Mouse (Mus musculus) hindbrain, embryonic 16.5 days (tissue): Measurements from ENCODE around the gene Cemip2. TPM values are rescaled to one million over a fixed set of nuclear protein-coding genes. Genes with fewer than 3 reads are reported as not detected.

Source experiments
- ATAC-seq: fragments of 200-750 bp; cut with Nextera tagmentation; 2 replicates; pipeline ENCODE4 v1.8.0; 2017; ENCODE audit warnings: moderate TSS enrichment, moderate library complexity
- H3K27ac ChIP-seq: fragments of 300-500 bp; sonication (generic); 2 replicates; pipeline ENCODE4 v1.5.1; 2014; ENCODE audit warnings: low read depth, mild to moderate bottlenecking, control low read depth, low read length, moderate library complexity
- H3K27me3 ChIP-seq: fragments of 300-500 bp; sonication (generic); replicated peaks from 2 replicates; pipeline ENCODE4 v1.6.1; 2014; ENCODE audit warnings: low read length; ENCODE audit not compliant: control insufficient read depth, insufficient read depth
- H3K36me3 ChIP-seq: fragments of 300-500 bp; sonication (generic); 2 replicates; pipeline ENCODE4 v1.6.1; 2014; ENCODE audit warnings: mild to moderate bottlenecking, low read length, moderate library complexity, mixed read lengths; ENCODE audit not compliant: control insufficient read depth, insufficient read depth
- H3K4me1 ChIP-seq: fragments of 300-500 bp; sonication (generic); 2 replicates; pipeline ENCODE4 v1.6.1; 2014; ENCODE audit warnings: low read depth, low read length; ENCODE audit not compliant: control insufficient read depth, insufficient read depth
- H3K4me2 ChIP-seq: fragments of 300-500 bp; sonication (generic); 2 replicates; pipeline ENCODE4 v1.6.1; 2014; ENCODE audit warnings: mild to moderate bottlenecking, low read length, control low read depth, moderate library complexity
- H3K4me3 ChIP-seq: fragments of 300-500 bp; sonication (generic); 2 replicates; pipeline ENCODE4 v1.5.1; 2014; ENCODE audit warnings: mild to moderate bottlenecking, low read length, control low read depth, moderate library complexity
- H3K9ac ChIP-seq: fragments of 300-500 bp; sonication (generic); 2 replicates; pipeline ENCODE4 v1.6.1; 2014; ENCODE audit warnings: low read depth, mild to moderate bottlenecking, control low read depth, low read length, moderate library complexity
- H3K9me3 ChIP-seq: fragments of 300-500 bp; sonication (generic); 2 replicates; pipeline ENCODE4 v1.6.1; 2014; ENCODE audit warnings: mild to moderate bottlenecking, low read length, moderate library complexity; ENCODE audit not compliant: control insufficient read depth
- WGBS: fragments of 180-500 bp; shearing (Covaris S2); extraction: QIAGEN DNeasy Blood & Tissue Kit; methylation state at CpG from one replicate; pipeline ENCODE4 v1.1.7; 2014; 5-methylcytosine and 5-hydroxymethylcytosine counted together
- polyA plus RNA-seq: library from polyadenylated mRNA; unstranded; fragments of >200 nt; fragmentation: Nextera tagmentation; extraction: Ambion mirVana; gene quantifications from 2 replicates; pipeline ENCODE4 v1.2.1, GENCODE M21; 2015

Gene Cemip2
- polyA plus RNA-seq, 1 experiment from 2014 or later: 15.4 TPM

GRCm38 (mm10) chr19:21819585-21819984 is 41.4 kb downstream of the Cemip2 start:
- WGBS: 75% methylated on average over 5 of the region's 5 CpGs
- no peak overlapping the region for H3K4me2 ChIP-seq
- no peaks in the 10 kb centered on the region for H3K4me1 ChIP-seq
- no peak for ATAC-seq
- H3K27me3 ChIP-seq: no peaks in the 10 kb centered on the region
- H3K9ac ChIP-seq: no peak overlapping the region
- H3K27ac ChIP-seq: no peak overlapping the region
- H3K36me3 ChIP-seq: peaks cover 19% of the 10 kb centered on the region
- H3K9me3 ChIP-seq: no peaks in the 10 kb centered on the region
- no peak overlapping the region for H3K4me3 ChIP-seq

- Histone ChIP-seq H3K27me3 (no peaks in the 10 kb centered on the region), H3K36me3 (peaks cover 19% of the 10 kb centered on the region), H3K9me3 (no peaks in the 10 kb centered on the region), H3K4me3 (no peak overlapping the region), H3K4me1 (no peaks in the 10 kb centered on the region), H3K9ac (no peak overlapping the region), H3K27ac (no peak overlapping the region), H3K4me2 (no peak overlapping the region)
- ATAC-seq: no peak
- WGBS: 76% methylated on average over 4 of the region's 4 CpGs
These were observed 42.0 kb downstream of the Cemip2 start for GRCm38 (mm10) chr19:21820126-21820525.

DNA sequence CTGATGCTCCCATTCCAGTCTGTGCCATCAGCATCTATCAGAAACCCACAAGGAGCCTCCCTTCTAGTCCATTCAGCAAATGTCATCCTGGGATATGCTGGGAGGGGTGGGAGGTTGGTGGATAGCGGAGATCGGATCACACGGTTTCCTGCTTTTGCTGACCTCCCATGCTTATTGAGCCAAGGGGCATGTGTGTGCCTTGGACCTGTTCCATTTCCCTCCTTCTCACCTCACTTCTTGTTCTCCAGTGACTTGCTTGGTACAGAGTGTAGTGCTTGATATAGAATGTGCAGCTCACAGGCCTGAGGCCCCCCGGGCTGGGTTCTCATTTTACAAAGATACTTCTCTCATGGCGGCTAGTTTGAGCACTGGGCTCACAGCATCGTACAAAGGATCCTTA is 43.7 kb downstream of the Cemip2 start:
- WGBS: 73% methylated on average over 6 of the region's 6 CpGs
- ATAC-seq: no peak
- peaks cover 14% of the 10 kb centered on the region for H3K36me3 ChIP-seq

GRCm38 (mm10) chr19:21824146-21824545 is 46.0 kb downstream of the Cemip2 start:
- no peak for ATAC-seq
- no peak overlapping the region for H3K4me2 ChIP-seq
- WGBS: 89% methylated on average over 5 of the region's 5 CpGs
- H3K27me3 ChIP-seq: no peaks in the 10 kb centered on the region
- peaks cover 12% of the 10 kb centered on the region for H3K36me3 ChIP-seq
- no peak overlapping the region for H3K27ac ChIP-seq
- H3K4me3 ChIP-seq: no peak overlapping the region
- no peaks in the 10 kb centered on the region for H3K9me3 ChIP-seq
- H3K9ac ChIP-seq: no peak overlapping the region
- H3K4me1 ChIP-seq: no peaks in the 10 kb centered on the region

More for the DNA sequence above, 43.7 kb downstream of the Cemip2 start:
- Histone ChIP-seq H3K4me2 (no peak overlapping the region), H3K9ac (no peak overlapping the region), H3K9me3 (no peaks in the 10 kb centered on the region), H3K27me3 (no peaks in the 10 kb centered on the region), H3K4me1 (no peaks in the 10 kb centered on the region), H3K4me3 (no peak overlapping the region), H3K27ac (no peak overlapping the region)

DNA sequence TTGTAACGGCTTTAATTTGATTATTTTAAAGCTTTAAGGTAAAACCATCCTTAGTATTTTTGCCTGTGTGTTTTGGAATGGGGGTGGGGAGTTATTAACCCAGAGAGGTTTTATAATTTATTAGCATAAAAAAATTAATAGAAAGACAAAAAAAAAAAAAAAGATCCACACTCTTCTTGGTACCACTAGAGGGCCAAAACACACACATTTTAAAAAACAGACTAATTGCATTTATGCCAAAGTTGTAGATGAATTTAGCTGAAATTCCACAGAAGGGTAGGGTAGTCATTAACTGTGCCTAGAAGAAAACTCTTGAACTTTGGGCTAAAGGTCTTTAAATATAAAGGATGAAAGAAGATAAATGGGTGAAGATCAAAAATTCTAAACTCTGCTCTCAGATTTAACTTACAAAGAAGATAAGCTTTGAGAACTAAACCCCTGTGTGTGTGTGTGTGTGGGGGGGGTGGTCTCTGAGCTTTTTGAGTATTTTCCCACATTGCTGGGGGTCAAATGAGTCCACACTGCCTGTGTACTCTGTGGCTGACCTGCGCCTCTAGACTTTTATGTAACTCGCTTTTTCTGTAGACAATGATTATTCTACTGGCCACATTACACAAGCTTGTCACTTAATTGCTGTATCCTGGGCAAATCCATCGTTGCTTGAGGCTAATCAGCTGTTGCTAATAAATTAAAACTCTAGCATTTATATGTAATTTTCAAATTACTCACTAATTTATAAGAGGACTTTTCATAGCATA is 47.2 kb downstream of the Cemip2 start:
- Histone ChIP-seq H3K4me3 (no peak overlapping the region), H3K9ac (no peak overlapping the region), H3K27ac (no peak overlapping the region), H3K27me3 (no peaks in the 10 kb centered on the region), H3K4me2 (no peak overlapping the region), H3K36me3 (peaks cover 21% of the 10 kb centered on the region), H3K4me1 (no peaks in the 10 kb centered on the region), H3K9me3 (no peaks in the 10 kb centered on the region)
- ATAC-seq: no peak
- 91% methylated on average over 4 of the region's 4 CpGs for WGBS

DNA sequence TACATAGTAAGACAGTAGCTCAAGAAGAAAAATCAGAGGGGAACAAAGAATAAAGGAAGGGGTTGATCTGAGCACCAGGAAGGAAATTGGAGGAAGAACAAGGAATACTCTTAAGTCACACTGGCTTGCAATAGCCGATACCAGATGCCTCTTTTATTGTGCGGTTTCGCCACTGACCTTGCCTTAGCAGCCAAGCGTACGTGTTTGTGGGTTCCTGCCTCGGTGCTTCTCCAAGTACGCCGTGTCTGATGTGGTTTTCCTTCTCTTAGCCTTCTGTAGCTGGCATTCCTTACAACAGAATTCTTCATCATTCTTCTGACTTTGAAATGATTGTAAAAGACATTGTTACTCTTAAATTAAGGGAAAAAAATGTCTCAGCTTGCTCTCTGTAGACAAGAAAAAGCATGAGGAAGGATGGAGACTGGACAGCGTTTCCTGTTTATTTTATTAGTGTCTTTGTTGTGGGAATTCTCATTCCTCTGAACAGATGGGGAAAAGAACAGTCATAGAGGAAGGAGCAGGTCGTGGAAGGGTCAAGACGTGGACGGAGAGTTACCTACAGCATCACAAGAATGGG is 55.4 kb downstream of the Cemip2 start:
- Histone ChIP-seq H3K4me1 (no peaks in the 10 kb centered on the region), H3K36me3 (peaks cover 39% of the 10 kb centered on the region), H3K27me3 (no peaks in the 10 kb centered on the region), H3K9me3 (no peaks in the 10 kb centered on the region), H3K27ac (no peak overlapping the region), H3K9ac (no peak overlapping the region), H3K4me2 (no peak overlapping the region), H3K4me3 (no peak overlapping the region)
- 83% methylated on average over 12 of the region's 12 CpGs for WGBS
- ATAC-seq: no peak

GRCm38 (mm10) chr19:21834952-21835351 is 56.8 kb downstream of the Cemip2 start:
- Histone ChIP-seq H3K27ac (no peak overlapping the region), H3K27me3 (no peaks in the 10 kb centered on the region), H3K9ac (no peak overlapping the region), H3K4me2 (no peak overlapping the region), H3K4me3 (no peak overlapping the region), H3K36me3 (peaks cover 33% of the 10 kb centered on the region), H3K9me3 (no peaks in the 10 kb centered on the region), H3K4me1 (no peaks in the 10 kb centered on the region)
- no peak for ATAC-seq
- WGBS: 91% methylated on average over 7 of the region's 7 CpGs

GRCm38 (mm10) chr19:21850721-21851120 is 72.6 kb downstream of the Cemip2 start:
- Histone ChIP-seq H3K9ac (no peak overlapping the region), H3K4me2 (no peak overlapping the region), H3K4me1 (no peaks in the 10 kb centered on the region), H3K4me3 (no peak overlapping the region), H3K9me3 (no peaks in the 10 kb centered on the region), H3K27me3 (no peaks in the 10 kb centered on the region), H3K27ac (no peak overlapping the region), H3K36me3 (peaks cover 26% of the 10 kb centered on the region)
- no peak for ATAC-seq
- 88% methylated on average over 10 of the region's 10 CpGs for WGBS

DNA sequence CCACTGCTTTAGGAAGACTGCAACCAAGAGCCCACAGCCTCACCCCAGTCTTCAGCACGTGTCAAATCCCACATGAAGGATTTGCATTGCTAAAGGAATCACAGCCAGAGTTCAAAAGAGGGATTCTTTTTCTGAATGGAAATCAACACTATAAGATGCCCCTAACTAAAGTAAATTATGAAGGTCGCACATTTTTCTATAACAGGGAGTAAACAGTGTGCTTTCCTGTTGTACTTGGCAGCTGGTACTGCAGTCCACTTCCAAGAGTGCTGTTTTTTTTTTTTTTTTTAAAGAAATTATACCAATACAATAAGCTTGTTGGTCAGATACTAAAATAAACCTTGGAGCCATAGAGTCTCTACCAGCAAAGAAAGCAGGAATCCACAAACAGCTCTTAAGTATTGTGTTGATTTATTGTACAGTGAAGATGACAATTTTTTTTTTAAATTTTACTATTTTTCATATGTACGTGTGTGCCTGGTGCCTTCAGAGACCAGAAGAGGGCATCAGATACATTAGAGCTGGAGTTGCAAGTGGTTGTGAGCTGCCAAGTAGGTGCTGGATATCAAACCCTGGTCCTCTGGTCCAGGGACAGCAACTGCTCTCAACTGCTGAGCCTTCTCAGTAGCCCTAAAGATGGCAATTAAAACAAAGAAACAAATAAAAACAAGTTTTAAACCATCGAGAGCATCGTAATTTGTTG is 76.5 kb downstream of the Cemip2 start:
- no peaks in the 10 kb centered on the region for H3K4me1 ChIP-seq
- ATAC-seq: no peak
- WGBS: 89% methylated on average over 5 of the region's 5 CpGs
- H3K27me3 ChIP-seq: no peaks in the 10 kb centered on the region
- H3K27ac ChIP-seq: no peak overlapping the region
- H3K36me3 ChIP-seq: peaks cover 21% of the 10 kb centered on the region
- no peak overlapping the region for H3K9ac ChIP-seq
- no peak overlapping the region for H3K4me3 ChIP-seq
- H3K9me3 ChIP-seq: no peaks in the 10 kb centered on the region
- no peak overlapping the region for H3K4me2 ChIP-seq
